Mouse (Mus musculus) lung, embryonic 16.5 days (tissue): ENCODE results near the gene Tph1. TPM values are rescaled to one million over a fixed set of nuclear protein-coding genes. Genes with fewer than 3 reads are reported as not detected.
"Not testable (repeated sequence)": the region's sequence is repeated elsewhere in the genome, so short reads cannot be mapped to it uniquely, and the experiment has no call there.

ENCODE experiments used
- ATAC-seq: fragments of 200-750 bp; cut with Nextera tagmentation; 2 replicates; pipeline ENCODE4 v1.8.0; 2017; ENCODE audit warnings: low read depth, mild to moderate bottlenecking, moderate library complexity
- H3K27ac ChIP-seq: fragments of 300-500 bp; sonication (generic); 2 replicates; pipeline ENCODE4 v1.5.1; 2014; ENCODE audit warnings: mild to moderate bottlenecking, control low read depth, low read length
- H3K27me3 ChIP-seq: fragments of 300-500 bp; sonication (generic); 2 replicates; pipeline ENCODE4 v1.6.1; 2014; ENCODE audit warnings: low read depth, low read length, mixed read lengths; ENCODE audit not compliant: control insufficient read depth, insufficient read depth
- H3K36me3 ChIP-seq: fragments of 300-500 bp; sonication (generic); 2 replicates; pipeline ENCODE4 v1.6.1; 2014; ENCODE audit warnings: low read length; ENCODE audit not compliant: control insufficient read depth, insufficient read depth
- H3K4me1 ChIP-seq: fragments of 300-500 bp; sonication (generic); replicated peaks from 2 replicates; pipeline ENCODE4 v1.6.1; 2014; ENCODE audit warnings: low read length, mixed read lengths; ENCODE audit not compliant: control insufficient read depth, insufficient read depth
- H3K4me2 ChIP-seq: fragments of 300-500 bp; sonication (generic); 2 replicates; pipeline ENCODE4 v1.6.1; 2014; ENCODE audit warnings: low read depth, low read length, control low read depth
- H3K4me3 ChIP-seq: fragments of 300-500 bp; sonication (generic); 2 replicates; pipeline ENCODE4 v1.5.1; 2014; ENCODE audit warnings: mild to moderate bottlenecking, low read length, control low read depth
- H3K9ac ChIP-seq: fragments of 300-500 bp; sonication (generic); 2 replicates; pipeline ENCODE4 v1.6.1; 2014; ENCODE audit warnings: low read length, control low read depth
- H3K9me3 ChIP-seq: fragments of 300-500 bp; sonication (generic); 2 replicates; pipeline ENCODE4 v1.6.1; 2016; ENCODE audit warnings: low read length; ENCODE audit not compliant: control insufficient read depth
- WGBS: fragments of 180-500 bp; shearing (Covaris S2); extraction: QIAGEN DNeasy Blood & Tissue Kit; methylation state at CpG from one replicate; pipeline ENCODE4 v1.1.7; 2014; 5-methylcytosine and 5-hydroxymethylcytosine counted together
- polyA plus RNA-seq: library from polyadenylated mRNA; unstranded; fragments of >200 nt; fragmentation: Nextera tagmentation; extraction: Ambion mirVana; gene quantifications from 2 replicates; pipeline ENCODE4 v1.2.1, GENCODE M21; 2015

Gene Tph1
- polyA plus RNA-seq, 1 experiment from 2014 or later: 0.18 TPM

- ATAC-seq: no peak
- Histone ChIP-seq H3K9me3 (no peaks in the 10 kb centered on the region), H3K27ac (no peak overlapping the region), H3K4me2 (no peak overlapping the region), H3K4me1 (no peaks in the 10 kb centered on the region), H3K4me3 (no peak overlapping the region), H3K27me3 (peaks cover 8% of the 10 kb centered on the region), H3K9ac (no peak overlapping the region), H3K36me3 (no peaks in the 10 kb centered on the region)
- 33% methylated on average over 9 of the region's 9 CpGs for WGBS
Observed at GRCm38 (mm10) chr7:46665236-46665635, 7.1 kb downstream of the Tph1 start.

GRCm38 (mm10) chr7:46661591-46662090, 10.7 kb downstream of the Tph1 start:
- H3K4me2 ChIP-seq: no peak overlapping the region
- H3K4me3 ChIP-seq: no peak overlapping the region
- peaks cover 5% of the 10 kb centered on the region for H3K27me3 ChIP-seq
- WGBS: 49% methylated on average over 18 of the region's 18 CpGs
- no peaks in the 10 kb centered on the region for H3K36me3 ChIP-seq
- no peak for ATAC-seq
- no peaks in the 10 kb centered on the region for H3K4me1 ChIP-seq
- no peak overlapping the region for H3K27ac ChIP-seq
- H3K9ac ChIP-seq: no peak overlapping the region
- H3K9me3 ChIP-seq: no peaks in the 10 kb centered on the region

- Histone ChIP-seq H3K4me2 (no peak overlapping the region), H3K27me3 (no peaks in the 10 kb centered on the region), H3K4me3 (no peak overlapping the region), H3K4me1 (no peaks in the 10 kb centered on the region), H3K27ac (no peak overlapping the region), H3K36me3 (no peaks in the 10 kb centered on the region), H3K9ac (no peak overlapping the region), H3K9me3 (no peaks in the 10 kb centered on the region)
- 47% methylated on average over 2 of the region's 2 CpGs for WGBS
- no peak for ATAC-seq
Observed at GRCm38 (mm10) chr7:46652279-46652678, 20.1 kb downstream of the Tph1 start.

GRCm38 (mm10) chr7:46650231-46650630, 22.1 kb downstream of the Tph1 start:
- not testable (repeated sequence) for H3K4me2 ChIP-seq, H3K4me1 ChIP-seq, ATAC-seq, H3K27ac ChIP-seq, H3K4me3 ChIP-seq, H3K9me3 ChIP-seq, H3K27me3 ChIP-seq, H3K9ac ChIP-seq, H3K36me3 ChIP-seq
- WGBS: 35% methylated on average over 5 of the region's 5 CpGs

GRCm38 (mm10) chr7:46648431-46649140, 23.8 kb downstream of the Tph1 start:
- Histone ChIP-seq H3K27ac (no peak overlapping the region), H3K27me3 (no peaks in the 10 kb centered on the region), H3K4me2 (no peak overlapping the region), H3K4me1 (no peaks in the 10 kb centered on the region), H3K36me3 (no peaks in the 10 kb centered on the region), H3K4me3 (no peak overlapping the region), H3K9ac (no peak overlapping the region), H3K9me3 (no peaks in the 10 kb centered on the region)
- WGBS: 62% methylated on average over 4 of the region's 4 CpGs
- ATAC-seq: no peak

GRCm38 (mm10) chr7:46643172-46643571, 29.2 kb downstream of the Tph1 start:
- peaks cover 13% of the 10 kb centered on the region for H3K4me1 ChIP-seq
- H3K9me3 ChIP-seq: no peaks in the 10 kb centered on the region

GRCm38 (mm10) chr7:46640062-46640461, 32.3 kb downstream of the Tph1 start:
- WGBS: 16% methylated on average over 17 of the region's 17 CpGs
- no peak; the same call in 1 of the 2 replicates for ATAC-seq
- Histone ChIP-seq H3K36me3 (no peaks in the 10 kb centered on the region), H3K27me3 (peaks cover 4% of the 10 kb centered on the region; the same call in 1 of the 2 replicates), H3K4me1 (peaks cover 13% of the 10 kb centered on the region), H3K9ac (peak overlapping the region; percentile 55), H3K4me3 (peak overlapping the region; percentile 84), H3K4me2 (peak overlapping the region; percentile 95), H3K27ac (no peak overlapping the region), H3K9me3 (no peaks in the 10 kb centered on the region)

More at GRCm38 (mm10) chr7:46643172-46643571, 29.2 kb downstream of the Tph1 start:
- Histone ChIP-seq H3K27me3 (peaks cover 4% of the 10 kb centered on the region; the same call in 1 of the 2 replicates), H3K4me3 (no peak overlapping the region), H3K4me2 (no peak overlapping the region), H3K36me3 (no peaks in the 10 kb centered on the region), H3K27ac (no peak overlapping the region), H3K9ac (no peak overlapping the region)
- no peak for ATAC-seq
- WGBS: 76% methylated on average over 1 of the region's 1 CpGs

- Histone ChIP-seq H3K9me3 (no peaks in the 10 kb centered on the region), H3K27me3 (peaks cover 4% of the 10 kb centered on the region; the same call in 1 of the 2 replicates), H3K27ac (peak within 1 kb of the TSS; percentile 50), H3K36me3 (no peaks in the 10 kb centered on the region), H3K4me2 (peak within 1 kb of the TSS; percentile 95), H3K9ac (peak within 1 kb of the TSS; percentile 85), H3K4me3 (peak within 1 kb of the TSS; percentile 84), H3K4me1 (peaks cover 13% of the 10 kb centered on the region)
- WGBS: under 1% methylated on average over 30 of the region's 30 CpGs
- ATAC-seq: peak; percentile 98
Observed at GRCm38 (mm10) chr7:46639692-46640031, 32.7 kb downstream of the Tph1 start, which contains the start of gene Sergef. Gene Sergef (minus strand): TSS chr7:46639807.

- Histone ChIP-seq H3K4me1 (peaks cover 13% of the 10 kb centered on the region), H3K9ac (peak overlapping the region; percentile 85), H3K4me3 (peak overlapping the region; percentile 84), H3K36me3 (no peaks in the 10 kb centered on the region), H3K27ac (peak overlapping the region; percentile 50), H3K27me3 (peaks cover 4% of the 10 kb centered on the region; the same call in 1 of the 2 replicates), H3K4me2 (peak overlapping the region; percentile 95), H3K9me3 (no peaks in the 10 kb centered on the region)
- WGBS: 5% methylated on average over 32 of the region's 32 CpGs
- ATAC-seq: 0 out of 2 replicates have a peak, but pooled peaks have one; percentile 3
Observed at GRCm38 (mm10) chr7:46638889-46639691, 33.2 kb downstream of the Tph1 start.
